Mouse (Mus musculus) neural tube, embryonic 15.5 days (tissue): ENCODE results near the gene Kif1b. TPM values are rescaled to one million over a fixed set of nuclear protein-coding genes. Genes with fewer than 3 reads are reported as not detected.

Experiments used
- ATAC-seq: fragments of 200-750 bp; cut with Nextera tagmentation; 2 replicates; pipeline ENCODE4 v1.8.0; 2017; ENCODE audit warnings: mild to moderate bottlenecking, moderate TSS enrichment, moderate library complexity; ENCODE audit not compliant: low FRiP score
- H3K27ac ChIP-seq: fragments of 300-500 bp; sonication (generic); replicated peaks from 2 replicates; pipeline ENCODE4 v1.5.1; 2015; ENCODE audit warnings: mild to moderate bottlenecking, inconsistent platforms
- H3K27me3 ChIP-seq: fragments of 300-500 bp; sonication (generic); replicated peaks from 2 replicates; pipeline ENCODE4 v1.6.1; 2015; ENCODE audit warnings: inconsistent platforms
- H3K36me3 ChIP-seq: fragments of 300-500 bp; sonication (generic); 2 replicates; pipeline ENCODE4 v1.6.1; 2015; ENCODE audit warnings: inconsistent platforms
- H3K4me1 ChIP-seq: fragments of 300-500 bp; sonication (generic); 2 replicates; pipeline ENCODE4 v1.6.1; 2015; ENCODE audit warnings: inconsistent platforms
- H3K4me2 ChIP-seq: fragments of 300-500 bp; sonication (generic); 2 replicates; pipeline ENCODE4 v1.6.1; 2015; ENCODE audit warnings: inconsistent platforms, mild to moderate bottlenecking, moderate library complexity
- H3K4me3 ChIP-seq: fragments of 300-500 bp; sonication (generic); replicated peaks from 2 replicates; pipeline ENCODE4 v1.5.1; 2015; ENCODE audit warnings: mild to moderate bottlenecking, inconsistent platforms
- H3K9ac ChIP-seq: fragments of 300-500 bp; sonication (generic); replicated peaks from 2 replicates; pipeline ENCODE4 v1.6.1; 2015; ENCODE audit warnings: mild to moderate bottlenecking, inconsistent platforms
- H3K9me3 ChIP-seq: fragments of 300-500 bp; sonication (generic); replicated peaks from 2 replicates; pipeline ENCODE4 v1.6.1; 2016; ENCODE audit warnings: inconsistent platforms
- WGBS: fragments of 180-500 bp; shearing (Covaris S2); methylation state at CpG from one replicate; pipeline ENCODE4 v1.1.7; 2015; ENCODE audit warnings: mixed read lengths; 5-methylcytosine and 5-hydroxymethylcytosine counted together
- polyA plus RNA-seq: library from polyadenylated mRNA; unstranded; fragments of >200 nt; fragmentation: Nextera tagmentation; extraction: Ambion mirVana; gene quantifications from 2 replicates; pipeline ENCODE4 v1.2.1, GENCODE M21; 2015

The Kif1b gene
- polyA plus RNA-seq, 1 experiment from 2014 or later, result 121 TPM

GRCm38 (mm10) chr4:149131021-149131752 lies 176.3 kb downstream of the Kif1b start:
- Histone ChIP-seq H3K27me3 (no peaks in the 10 kb centered on the region), H3K9me3 (no peaks in the 10 kb centered on the region), H3K4me2 (no peak overlapping the region), H3K4me1 (peaks cover under 1% of the 10 kb centered on the region), H3K27ac (no peak overlapping the region), H3K4me3 (no peak overlapping the region), H3K36me3 (peaks cover 13% of the 10 kb centered on the region), H3K9ac (no peak overlapping the region)
- 86% methylated on average over 23 of the region's 23 CpGs for WGBS
- ATAC-seq, result no peak

GRCm38 (mm10) chr4:149128467-149128866 lies 179.0 kb downstream of the Kif1b start:
- Histone ChIP-seq H3K27me3 (no peaks in the 10 kb centered on the region), H3K9ac (no peak overlapping the region), H3K27ac (no peak overlapping the region), H3K4me1 (no peaks in the 10 kb centered on the region), H3K36me3 (peaks cover 13% of the 10 kb centered on the region), H3K4me2 (no peak overlapping the region), H3K9me3 (no peaks in the 10 kb centered on the region), H3K4me3 (no peak overlapping the region)
- 88% methylated on average over 18 of the region's 18 CpGs for WGBS
- no peak for ATAC-seq

GRCm38 (mm10) chr4:149126663-149127062 lies 180.8 kb downstream of the Kif1b start, which contains the start of gene Cort:
Cort (minus strand) TSS chr4:149126763.
- Histone ChIP-seq H3K9ac (no peak within 1 kb of the TSS), H3K36me3 (peaks cover 17% of the 10 kb centered on the region), H3K27me3 (no peaks in the 10 kb centered on the region), H3K4me2 (no peak within 1 kb of the TSS), H3K27ac (no peak within 1 kb of the TSS), H3K4me1 (no peaks in the 10 kb centered on the region), H3K9me3 (no peaks in the 10 kb centered on the region), H3K4me3 (no peak within 1 kb of the TSS)
- no peak for ATAC-seq
- 89% methylated on average over 11 of the region's 11 CpGs for WGBS

Other genes with a start within 250 kb of the Kif1b start
- 60.0 and 61.2 TPM in 2 replicates for gene Pex14, start 207.8 kb downstream of the Kif1b start, polyA plus RNA-seq
- gene Dffa, start 203.5 kb downstream of the Kif1b start, polyA plus RNA-seq, result 28.1 and 32.7 TPM in 2 replicates
- not detected in 2 replicates for gene Cort, start 180.9 kb downstream of the Kif1b start, polyA plus RNA-seq
- 17.3 and 18.6 TPM in 2 replicates for gene Cenps, start 170.1 kb downstream of the Kif1b start, polyA plus RNA-seq
- gene Pgd, start 140.9 kb downstream of the Kif1b start, polyA plus RNA-seq, result 107 and 121 TPM in 2 replicates
- 50.4 and 54.5 TPM in 2 replicates for gene Ube4b, start 119.1 kb upstream of the Kif1b start, polyA plus RNA-seq
- 1.1 TPM in 1 of 2 replicates, not detected in the other for gene Rbp7, start 147.3 kb upstream of the Kif1b start, polyA plus RNA-seq
- gene Tmem274, start 169.7 kb upstream of the Kif1b start, polyA plus RNA-seq, result not detected in 2 replicates
- 5.8 and 9.0 TPM in 2 replicates for gene Nmnat1, start 177.5 kb upstream of the Kif1b start, polyA plus RNA-seq
- 37.9 and 40.0 TPM in 2 replicates for gene Lzic, start 177.5 kb upstream of the Kif1b start, polyA plus RNA-seq
- 92.7 and 103 TPM in 2 replicates for gene Ctnnbip1, start 210.5 kb upstream of the Kif1b start, polyA plus RNA-seq